Mouse (Mus musculus) embryonic facial prominence, embryonic 10.5 days (tissue): ENCODE measurements around the gene Patz1. TPM values are rescaled to one million over a fixed set of nuclear protein-coding genes. Genes with fewer than 3 reads are reported as not detected.

Experiments used
- DNase-seq: peaks from one replicate; pipeline ENCODE4 v3.0.0-alpha.2; 2017; ENCODE audit warnings: low spot score
- H3K27ac ChIP-seq: fragments of 300-500 bp; sonication (generic); replicated peaks from 2 replicates; pipeline ENCODE4 v1.5.1; 2016; ENCODE audit warnings: mild to moderate bottlenecking
- H3K27me3 ChIP-seq: fragments of 300-500 bp; sonication (generic); replicated peaks from 2 replicates; pipeline ENCODE4 v1.6.1; 2016; ENCODE audit warnings: low read depth, mild to moderate bottlenecking; ENCODE audit not compliant: poor library complexity, severe bottlenecking
- H3K36me3 ChIP-seq: fragments of 300-500 bp; sonication (generic); replicated peaks from 2 replicates; pipeline ENCODE4 v1.6.1; 2016; ENCODE audit warnings: mild to moderate bottlenecking, moderate library complexity
- H3K4me1 ChIP-seq: fragments of 300-500 bp; sonication (generic); 2 replicates; pipeline ENCODE4 v1.6.1; 2016
- H3K4me3 ChIP-seq: fragments of 300-500 bp; sonication (generic); 2 replicates; pipeline ENCODE4 v1.5.1; 2016; ENCODE audit warnings: mild to moderate bottlenecking, moderate library complexity
- H3K9me3 ChIP-seq: fragments of 300-500 bp; sonication (generic); 2 replicates; pipeline ENCODE4 v1.6.1; 2016; ENCODE audit warnings: mild to moderate bottlenecking
- WGBS: fragments of 180-500 bp; shearing (Covaris S2); methylation state at CpG from one replicate; pipeline ENCODE4 v1.1.7; 2016; 5-methylcytosine and 5-hydroxymethylcytosine counted together
- polyA plus RNA-seq: library from polyadenylated mRNA; unstranded; fragments of >200 nt; fragmentation: Nextera tagmentation; extraction: Ambion mirVana; gene quantifications from 2 replicates; pipeline ENCODE4 v1.2.1, GENCODE M21; 2016

The Patz1 gene
- polyA plus RNA-seq, 1 experiment from 2014 or later: 91.5 TPM

DNA sequence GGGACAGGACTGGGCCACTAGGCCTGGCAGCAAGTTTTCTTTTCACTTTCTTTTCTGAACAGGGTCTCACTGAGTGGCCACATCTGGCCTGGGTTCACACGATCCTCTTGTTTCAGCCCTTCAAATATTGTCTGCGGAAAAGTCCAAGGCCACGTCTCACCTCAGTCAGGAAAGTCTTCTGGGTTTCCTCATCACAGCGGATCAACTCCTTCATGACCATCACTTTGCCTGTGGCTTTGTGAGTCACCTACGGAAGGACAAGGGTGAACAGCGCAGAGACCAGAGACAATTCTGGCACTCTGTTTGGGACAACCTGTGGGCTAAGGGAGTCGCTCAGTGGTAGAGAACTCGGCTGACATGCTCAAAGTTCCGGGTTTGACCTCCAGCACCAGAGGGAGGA is 63.5 kb downstream of the Patz1 start:
- no peak overlapping the region for H3K4me3 ChIP-seq
- no peak for DNase-seq
- no peaks in the 10 kb centered on the region for H3K9me3 ChIP-seq
- peaks cover 83% of the 10 kb centered on the region for H3K36me3 ChIP-seq
- 92% methylated on average over 9 of the region's 9 CpGs for WGBS
- H3K4me1 ChIP-seq: peaks cover 32% of the 10 kb centered on the region
- H3K27ac ChIP-seq: no peak overlapping the region
- no peaks in the 10 kb centered on the region for H3K27me3 ChIP-seq

DNA sequence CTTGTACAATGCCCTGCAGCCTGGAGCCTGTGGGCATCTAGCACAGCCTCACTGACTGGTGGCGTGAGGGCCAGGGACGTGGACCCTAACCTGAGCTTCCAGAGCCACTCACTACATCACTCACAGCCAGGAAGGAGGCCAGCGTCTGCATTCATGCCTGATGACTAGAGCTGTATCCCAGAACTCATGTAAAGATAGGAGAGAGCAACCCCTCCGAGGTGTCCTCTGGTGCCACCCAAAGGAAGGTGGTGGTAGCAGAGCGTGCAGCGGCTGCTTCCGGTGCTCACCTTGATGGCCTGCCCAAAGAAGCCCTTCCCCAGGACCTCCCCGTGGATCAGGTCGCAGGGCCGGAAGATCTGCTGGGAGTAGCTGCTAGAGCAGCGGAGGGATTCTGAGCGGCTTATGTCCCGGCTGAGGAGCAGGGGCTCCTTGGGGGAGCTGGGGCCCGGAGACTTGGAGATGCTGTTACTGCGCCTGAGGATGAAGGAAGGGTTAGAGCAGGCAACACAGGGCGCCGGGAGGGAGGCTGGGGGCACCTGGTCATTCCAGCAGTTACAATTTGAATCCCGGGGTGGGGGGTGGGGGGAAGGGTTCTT is 64.4 kb downstream of the Patz1 start:
- Histone ChIP-seq H3K27ac (no peak overlapping the region), H3K4me3 (no peak overlapping the region), H3K4me1 (peaks cover 22% of the 10 kb centered on the region), H3K9me3 (no peaks in the 10 kb centered on the region), H3K27me3 (no peaks in the 10 kb centered on the region), H3K36me3 (peaks cover 82% of the 10 kb centered on the region)
- WGBS: 43% methylated on average over 18 of the region's 18 CpGs
- DNase-seq: no peak

Other genes with a start within 250 kb of the Patz1 start
- 12.1 and 12.4 TPM in 2 replicates for gene Sfi1, start 95.4 kb upstream of the Patz1 start, polyA plus RNA-seq
- gene Eif4enif1, start 86.5 kb upstream of the Patz1 start, polyA plus RNA-seq: 65.6 and 69.8 TPM in 2 replicates
- 287 and 303 TPM in 2 replicates for gene Drg1, start 22.5 kb upstream of the Patz1 start, polyA plus RNA-seq
- 7.3 and 11.2 TPM in 2 replicates for gene Pik3ip1, start 41.5 kb downstream of the Patz1 start, polyA plus RNA-seq
- 57.9 and 60.5 TPM in 2 replicates for gene Limk2, start 120.3 kb downstream of the Patz1 start, polyA plus RNA-seq
- gene Rnf185, start 163.5 kb downstream of the Patz1 start, polyA plus RNA-seq: 37.6 and 40.2 TPM in 2 replicates
- gene Pla2g3, start 199.4 kb downstream of the Patz1 start, polyA plus RNA-seq: 1.6 and 2.0 TPM in 2 replicates
- gene Inpp5j, start 215.9 kb downstream of the Patz1 start, polyA plus RNA-seq: 0.13 and 0.25 TPM in 2 replicates
- 39.3 and 50.2 TPM in 2 replicates for gene Selenom, start 225.8 kb downstream of the Patz1 start, polyA plus RNA-seq